Mouse (Mus musculus) Muller cell, postnatal 12 days (primary cell): ENCODE data around the gene Ripk4.

Source experiments
- DNase-seq: peaks from one replicate; pipeline ENCODE4 v3.0.0-alpha.2; 2015; ENCODE audit errors: inconsistent ontology term

Gene Ripk4

GRCm38 (mm10) chr16:97734760-97735322 is 28.7 kb downstream of the Ripk4 start:
- no peak for DNase-seq

DNA sequence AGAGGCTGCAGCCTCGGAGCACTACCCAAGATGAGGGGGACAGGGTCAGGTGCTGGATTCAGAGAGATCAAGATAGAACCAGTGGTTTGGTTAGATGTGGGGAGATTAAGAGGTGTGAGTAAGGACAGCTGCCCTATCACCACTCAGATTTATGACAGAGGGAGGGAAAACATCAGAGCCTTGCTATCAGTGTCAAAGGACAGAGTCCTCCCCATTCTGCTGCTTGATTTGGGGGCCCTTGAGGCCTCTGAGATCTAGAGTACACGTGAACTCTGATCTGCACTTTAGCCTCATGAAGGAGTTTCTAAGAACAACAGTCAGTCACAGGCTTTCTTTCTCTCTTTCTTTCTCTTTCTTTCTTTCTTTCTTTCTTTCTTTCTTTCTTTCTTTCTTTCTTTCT is 30.0 kb downstream of the Ripk4 start:
- no peak for DNase-seq

GRCm38 (mm10) chr16:97730321-97730720 is 33.3 kb downstream of the Ripk4 start:
- DNase-seq, result no peak

DNA sequence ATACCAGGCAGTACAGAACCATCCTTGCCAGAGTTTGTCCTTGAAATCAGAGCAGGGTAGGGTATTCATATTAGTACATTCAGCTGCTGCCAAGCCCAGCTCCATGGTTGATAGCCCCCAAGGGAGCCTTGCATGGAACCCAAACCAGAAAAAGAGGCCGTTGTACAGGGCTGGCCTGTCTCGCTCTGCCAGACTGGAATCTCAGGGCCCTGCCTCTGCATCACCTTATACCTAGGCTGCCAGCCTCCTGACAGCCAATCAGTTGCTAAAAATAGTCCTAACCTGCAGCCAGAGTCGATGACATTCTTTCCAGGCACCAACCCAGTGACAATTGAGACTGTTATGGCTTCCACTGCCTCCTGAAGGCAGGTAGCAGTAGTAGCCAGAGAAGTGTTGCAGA is 37.2 kb downstream of the Ripk4 start:
- no peak for DNase-seq

GRCm38 (mm10) chr16:97720093-97720492 is 43.5 kb downstream of the Ripk4 start:
- DNase-seq, result no peak

- DNase-seq, result no peak
Measured at GRCm38 (mm10) chr16:97719392-97719983, 44.1 kb downstream of the Ripk4 start.

DNA sequence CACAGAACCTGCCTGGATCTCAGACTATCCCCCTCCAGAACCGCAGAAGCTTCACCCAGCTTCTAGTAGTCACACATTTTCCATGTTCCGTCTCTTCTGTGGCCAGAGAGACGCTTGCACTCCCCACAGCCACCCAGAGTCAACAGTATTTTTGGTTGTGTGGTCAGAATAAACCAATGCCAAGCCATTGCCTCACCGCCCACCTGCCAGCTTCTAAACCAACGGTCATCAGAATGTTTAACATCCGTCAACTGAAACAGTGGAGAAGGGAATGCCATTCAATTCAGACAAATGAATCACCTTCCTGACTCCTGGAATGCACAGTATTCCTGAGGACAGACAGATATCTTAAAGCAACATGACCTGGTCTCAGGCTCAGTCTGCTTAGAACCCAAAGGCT is 47.0 kb downstream of the Ripk4 start:
- peak; percentile 88 for DNase-seq

GRCm38 (mm10) chr16:97712129-97712528 is 51.5 kb downstream of the Ripk4 start:
- no peak for DNase-seq

- peak; percentile 70 for DNase-seq
Measured at GRCm38 (mm10) chr16:97701871-97702270, 61.7 kb downstream of the Ripk4 start.

DNA sequence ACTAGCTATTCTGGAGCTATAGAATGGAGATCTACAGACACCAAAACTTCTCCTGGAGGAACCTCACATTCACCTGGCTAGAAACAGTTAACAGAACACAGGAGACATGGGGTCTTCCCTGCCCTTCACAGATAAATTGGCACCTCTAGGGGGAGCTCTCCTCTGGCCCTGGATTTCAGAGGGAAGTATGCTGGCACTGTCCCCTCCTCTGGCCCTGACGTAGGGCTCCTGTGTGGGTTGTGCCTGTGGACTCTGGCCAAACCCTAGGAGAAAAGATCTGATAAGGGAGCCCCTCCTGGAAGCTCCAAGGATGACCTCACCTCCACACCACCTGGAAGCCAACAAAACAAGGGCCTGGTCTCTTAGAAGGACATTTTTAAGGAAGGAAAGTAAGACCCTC is 65.8 kb downstream of the Ripk4 start:
- DNase-seq, result no peak

- DNase-seq, result no peak
Measured at GRCm38 (mm10) chr16:97695709-97696108, 67.9 kb downstream of the Ripk4 start.
